Comparison of ENCODE assay signal across 14 mouse cellular contexts in the genomic region with DNA sequence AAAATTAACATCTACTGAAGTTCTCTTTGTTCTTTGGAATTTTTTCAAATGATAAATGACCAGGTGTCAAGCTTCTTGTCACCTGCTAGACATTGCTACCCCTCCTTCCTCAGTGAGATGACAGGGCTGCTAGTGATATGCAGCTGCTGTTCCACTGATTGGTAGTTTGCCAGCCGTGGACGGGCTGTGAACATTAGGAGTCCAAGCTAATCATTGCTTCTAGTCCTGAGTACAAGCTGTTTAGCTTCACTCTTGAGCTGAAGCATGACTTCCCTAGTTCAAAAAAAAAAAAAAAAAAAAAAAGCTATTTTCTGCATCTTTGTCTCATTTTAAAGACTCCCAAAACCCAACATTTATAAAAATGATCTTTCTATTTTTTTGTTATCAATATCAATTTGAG.
"Had no signal": no experiment of that assay in that cellular context is flagged by ENCODE, and none has a peak within 500 bp of the region (broad histone marks: within the 10 kb centered on the region; RNA-seq: fewer than 3 reads in every experiment).

No protein-coding gene starts in this region.

- H3K4me2 ChIP-seq: limb, embryonic 13.5 days; neural tube, embryonic 12.5 days; stomach, embryonic 15.5 days had no signal

- H3K9me3 ChIP-seq: limb, embryonic 13.5 days; midbrain, embryonic 10.5 days; neural tube, embryonic 12.5 days; stomach, embryonic 15.5 days had no signal

- H3K4me3 ChIP-seq: layer of hippocampus, adult 2 months; limb, embryonic 13.5 days; midbrain, embryonic 10.5 days; neural tube, embryonic 12.5 days; stomach, embryonic 15.5 days had no signal

- H3K27me3 ChIP-seq: limb, embryonic 13.5 days; neural tube, embryonic 12.5 days; stomach, embryonic 15.5 days had no signal

- H3K4me1 ChIP-seq: limb, embryonic 13.5 days; midbrain, embryonic 10.5 days; neural tube, embryonic 12.5 days; stomach, embryonic 15.5 days had no signal

- H3K9ac ChIP-seq: limb, embryonic 13.5 days; liver, embryonic 14.5 days; neural tube, embryonic 12.5 days; stomach, embryonic 15.5 days had no signal

- H3K27ac ChIP-seq: kidney, postnatal 0 days; layer of hippocampus, adult 2 months; limb, embryonic 13.5 days; liver, embryonic 14.5 days; midbrain, embryonic 10.5 days; neural tube, embryonic 12.5 days; stomach, embryonic 15.5 days had no signal

- DNase-seq: kidney, adult 11 months; kidney, adult 9 months; kidney, postnatal 36 days; left cerebral cortex, postnatal 4 days; midbrain, embryonic 14.5 days; thymus, adult 2 months; thymus, postnatal 25 days had no signal

- H3K36me3 ChIP-seq: limb, embryonic 13.5 days; midbrain, embryonic 10.5 days; neural tube, embryonic 12.5 days; stomach, embryonic 15.5 days had no signal
